Mouse (Mus musculus): ENCODE results near the gene Gadd45g.

The Gadd45g gene

GRCm38 (mm10) chr13:51853301-51854243 is 7.1 kb downstream of the Gadd45g start:
- no peak for DNase-seq

GRCm38 (mm10) chr13:51855584-51855983 is 9.1 kb downstream of the Gadd45g start:
- no peak for DNase-seq

GRCm38 (mm10) chr13:51857156-51857555 is 10.7 kb downstream of the Gadd45g start:
- no peak for DNase-seq

- no peak for DNase-seq
Measured at GRCm38 (mm10) chr13:51858475-51858874, 12.0 kb downstream of the Gadd45g start.

GRCm38 (mm10) chr13:51859174-51859573 is 12.7 kb downstream of the Gadd45g start:
- DNase-seq: no peak

- DNase-seq: no peak
Measured at GRCm38 (mm10) chr13:51859798-51860197, 13.3 kb downstream of the Gadd45g start.

- no peak for DNase-seq
Measured at GRCm38 (mm10) chr13:51862750-51863149, 16.3 kb downstream of the Gadd45g start.

- no peak for DNase-seq
Measured at GRCm38 (mm10) chr13:51866151-51866659, 19.7 kb downstream of the Gadd45g start.

GRCm38 (mm10) chr13:51868491-51869128 is 22.1 kb downstream of the Gadd45g start:
- no peak for DNase-seq

GRCm38 (mm10) chr13:51869129-51869491 is 22.6 kb downstream of the Gadd45g start:
- no peak for DNase-seq

GRCm38 (mm10) chr13:51871148-51871547 is 24.7 kb downstream of the Gadd45g start:
- DNase-seq: no peak

GRCm38 (mm10) chr13:51872252-51872962 is 25.9 kb downstream of the Gadd45g start:
- DNase-seq: no peak

- no peak for DNase-seq
Measured at GRCm38 (mm10) chr13:51872963-51873514, 26.6 kb downstream of the Gadd45g start.

- no peak for DNase-seq
Measured at GRCm38 (mm10) chr13:51873786-51874185, 27.3 kb downstream of the Gadd45g start.

GRCm38 (mm10) chr13:51876131-51876530 is 29.7 kb downstream of the Gadd45g start:
- no peak for DNase-seq

- DNase-seq: no peak
Measured at GRCm38 (mm10) chr13:51878806-51879205, 32.3 kb downstream of the Gadd45g start.

GRCm38 (mm10) chr13:51879571-51879970 is 33.1 kb downstream of the Gadd45g start:
- no peak for DNase-seq

- no peak for DNase-seq
Measured at GRCm38 (mm10) chr13:51880019-51880418, 33.5 kb downstream of the Gadd45g start.

- DNase-seq: no peak
Measured at GRCm38 (mm10) chr13:51881271-51882128, 35.0 kb downstream of the Gadd45g start.

- no peak for DNase-seq
Measured at GRCm38 (mm10) chr13:51882218-51882617, 35.7 kb downstream of the Gadd45g start.

- no peak for DNase-seq
Measured at GRCm38 (mm10) chr13:51884250-51884649, 37.8 kb downstream of the Gadd45g start.

- DNase-seq: no peak
Measured at GRCm38 (mm10) chr13:51885594-51885993, 39.1 kb downstream of the Gadd45g start.
